Mouse (Mus musculus) cerebellum, postnatal 4 days (tissue): ENCODE results near the gene Myo1e.

Experiments
- DNase-seq, 2 experiments: peaks; one replicate each; pipeline ENCODE4 v3.0.0; 2022; ENCODE audit warnings: low spot score in 2 of 2, mixed read lengths in 1 of 2

The Myo1e gene

GRCm38 (mm10) chr9:70408791-70409190, 201.6 kb downstream of the Myo1e start:
- no peak for DNase-seq

- DNase-seq: no peak
These were observed 202.6 kb downstream of the Myo1e start for GRCm38 (mm10) chr9:70409743-70410142.

- DNase-seq: no peak
These were observed 203.5 kb downstream of the Myo1e start for GRCm38 (mm10) chr9:70410668-70411067.

GRCm38 (mm10) chr9:70413038-70413437, 205.9 kb downstream of the Myo1e start:
- no peak for DNase-seq

- DNase-seq: no peak
These were observed 209.3 kb downstream of the Myo1e start for GRCm38 (mm10) chr9:70416412-70416811.

GRCm38 (mm10) chr9:70421257-70422056, 214.3 kb downstream of the Myo1e start, which contains the start of gene Ccnb2:
Gene Ccnb2 (minus strand): TSS chr9:70421547.
- DNase-seq: peak; percentile 67 to 84

- no peak for DNase-seq
These were observed 215.5 kb downstream of the Myo1e start for GRCm38 (mm10) chr9:70422661-70423060.

GRCm38 (mm10) chr9:70439959-70440358, 232.8 kb downstream of the Myo1e start:
- DNase-seq: no peak

- DNase-seq: no peak
These were observed 241.9 kb downstream of the Myo1e start for GRCm38 (mm10) chr9:70449072-70449471.
